ENCODE assay signal across 46 mouse cellular contexts in the genomic region with DNA sequence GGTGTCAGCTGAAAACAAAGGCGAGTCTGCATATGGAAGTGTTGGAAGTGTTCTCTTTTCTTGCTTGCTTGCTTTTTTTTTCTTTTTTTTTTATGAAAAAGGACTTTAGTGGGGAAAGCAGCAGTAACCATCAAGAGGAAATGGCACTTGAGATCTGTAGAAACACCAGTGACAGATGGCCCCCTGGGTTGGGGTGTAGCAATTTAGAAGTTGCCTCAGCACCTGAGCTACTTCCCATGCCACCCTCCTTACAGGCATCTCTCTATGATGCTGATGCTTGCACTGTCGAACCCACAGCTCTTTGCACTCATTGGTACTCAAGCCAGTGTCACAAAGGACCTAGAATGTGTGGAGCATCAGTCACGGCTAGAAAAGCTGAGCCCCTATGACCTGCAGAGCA. TPM values are rescaled to one million over a fixed set of nuclear protein-coding genes. Genes with fewer than 3 reads are reported as not detected.
"Had no signal": no experiment of that assay in that cellular context is flagged by ENCODE, and none has a peak within 500 bp of the region (broad histone marks: within the 10 kb centered on the region; RNA-seq: fewer than 3 reads in every experiment).

No protein-coding gene starts in this region.

- H3K4me3 ChIP-seq: limb, embryonic 10.5 days; limb, embryonic 12.5 days; limb, embryonic 13.5 days; limb, embryonic 15.5 days; liver, embryonic 12.5 days; liver, embryonic 13.5 days; liver, embryonic 15.5 days; lung, embryonic 15.5 days; megakaryocyte, embryonic 14.5 days; midbrain, embryonic 10.5 days; midbrain, embryonic 12.5 days; midbrain, embryonic 13.5 days; midbrain, embryonic 15.5 days; myocyte; neural tube, embryonic 12.5 days had no signal

- DNase-seq: left cerebral cortex, postnatal 4 days; liver; liver, embryonic 13.5 days; liver, postnatal 0 days; lung, adult 18-20 months; lung, adult 2 months; lung, embryonic 14.5 days; lung, postnatal 10 days; lung, postnatal 14 days; lung, postnatal 36 days; lung, postnatal 4 days; midbrain, embryonic 14.5 days had no signal

- H3K36me3 ChIP-seq: limb, embryonic 10.5 days; limb, embryonic 12.5 days; limb, embryonic 13.5 days; limb, embryonic 15.5 days; liver, embryonic 12.5 days; liver, embryonic 13.5 days; liver, embryonic 15.5 days; lung, embryonic 15.5 days; midbrain, embryonic 10.5 days; midbrain, embryonic 12.5 days; midbrain, embryonic 13.5 days; midbrain, embryonic 15.5 days; neural tube, embryonic 12.5 days had no signal

- H3K4me1 ChIP-seq: limb, embryonic 10.5 days; limb, embryonic 12.5 days; limb, embryonic 13.5 days; limb, embryonic 15.5 days; liver, embryonic 12.5 days; liver, embryonic 13.5 days; liver, embryonic 15.5 days; lung, embryonic 15.5 days; midbrain, embryonic 10.5 days; midbrain, embryonic 12.5 days; midbrain, embryonic 13.5 days; midbrain, embryonic 15.5 days; neural tube, embryonic 12.5 days had no signal

- ATAC-seq: liver, embryonic 12.5 days; liver, postnatal 0 days; lung, postnatal 0 days; midbrain, embryonic 13.5 days; midbrain, embryonic 15.5 days; midbrain, embryonic 16.5 days had no signal

- H3K9me3 ChIP-seq: limb, embryonic 15.5 days; liver, embryonic 15.5 days; lung, embryonic 15.5 days had no signal

- H3K27ac ChIP-seq: limb, embryonic 10.5 days; limb, embryonic 12.5 days; limb, embryonic 13.5 days; limb, embryonic 15.5 days; liver, embryonic 12.5 days; liver, embryonic 13.5 days; liver, embryonic 14.5 days; liver, embryonic 15.5 days; lung, embryonic 15.5 days; macrophage; midbrain, embryonic 10.5 days; midbrain, embryonic 12.5 days; midbrain, embryonic 13.5 days; midbrain, embryonic 15.5 days; neural tube, embryonic 12.5 days had no signal

- H3K27me3 ChIP-seq: limb, embryonic 12.5 days; limb, embryonic 13.5 days; limb, embryonic 15.5 days; liver, embryonic 12.5 days; liver, embryonic 13.5 days; liver, embryonic 15.5 days; lung, embryonic 15.5 days; megakaryocyte, embryonic 14.5 days; midbrain, embryonic 12.5 days; midbrain, embryonic 13.5 days; midbrain, embryonic 15.5 days; neural tube, embryonic 12.5 days had no signal

RNA-seq across cellular contexts. Expression of a gene that starts 5.6 kb away (rescaled TPM):
- total RNA-seq: left cerebral cortex, adult 8-10 months; left cerebral cortex, postnatal 10 days; left cerebral cortex, postnatal 14 days; left cerebral cortex, postnatal 25 days; left cerebral cortex, postnatal 36 days; left cerebral cortex, postnatal 4 days; liver, adult 2 months; megakaryocyte-erythroid progenitor cell, adult 5-6 weeks; midbrain, postnatal 0 days; monocyte, adult 5-6 weeks had no signal
- polyA plus RNA-seq: limb, embryonic 10.5 days; limb, embryonic 11.5 days; limb, embryonic 12.5 days; limb, embryonic 13.5 days; limb, embryonic 14.5 days; limb, embryonic 15.5 days; liver, adult 2 months; liver, embryonic 11.5 days; liver, embryonic 12.5 days; liver, embryonic 13.5 days; liver, embryonic 14.5 days; liver, embryonic 15.5 days; liver, embryonic 16.5 days; liver, postnatal 0 days; lung, adult 2 months; lung, embryonic 14.5 days; lung, embryonic 15.5 days; lung, embryonic 16.5 days; lung, postnatal 0 days; macrophage; midbrain, embryonic 10.5 days; midbrain, embryonic 11.5 days; midbrain, embryonic 12.5 days; midbrain, embryonic 13.5 days; midbrain, embryonic 14.5 days; midbrain, embryonic 15.5 days; midbrain, embryonic 16.5 days; midbrain, postnatal 0 days; myocyte; neural tube, embryonic 11.5 days; neural tube, embryonic 12.5 days had no signal
